Mouse (Mus musculus) kidney, postnatal 14 days (tissue): ENCODE results near the gene Ercc4.
"Not testable (repeated sequence)": the region's sequence is repeated elsewhere in the genome, so short reads cannot be mapped to it uniquely, and the experiment has no call there.

Experiments
- DNase-seq: peaks from one replicate; pipeline ENCODE4 v3.0.0; 2022; ENCODE audit warnings: mixed read lengths

Gene Ercc4

GRCm38 (mm10) chr16:13109156-13109989, at the start of gene Ercc4:
TSS of gene Ercc4 (plus strand) at chr16:13109684.
- peak; percentile 98 for DNase-seq

GRCm38 (mm10) chr16:13061113-13061512, 48.4 kb upstream of the Ercc4 start:
- no peak for DNase-seq

DNA sequence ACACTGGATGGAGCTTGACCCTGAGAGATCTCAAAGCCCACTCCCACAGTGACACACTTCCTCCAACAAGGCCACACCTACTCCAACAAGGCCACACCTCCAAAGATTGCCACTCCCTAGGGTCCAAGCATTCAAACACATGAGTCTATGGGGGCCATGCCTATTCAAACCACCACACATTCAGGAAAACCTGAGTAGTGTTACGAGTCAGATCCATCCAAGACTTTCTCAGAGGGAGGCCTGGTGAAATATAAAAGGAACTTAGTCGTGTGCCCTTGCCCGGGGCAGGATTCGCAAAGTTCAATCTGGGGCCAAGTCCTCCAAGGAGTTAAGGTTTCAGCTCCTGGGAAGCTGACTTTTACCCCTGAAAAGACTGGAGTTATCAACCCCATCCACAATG, 35.3 kb upstream of the Ercc4 start:
- DNase-seq, result no peak

- no peak for DNase-seq
Measured at GRCm38 (mm10) chr16:13080161-13080560, 29.3 kb upstream of the Ercc4 start.

DNA sequence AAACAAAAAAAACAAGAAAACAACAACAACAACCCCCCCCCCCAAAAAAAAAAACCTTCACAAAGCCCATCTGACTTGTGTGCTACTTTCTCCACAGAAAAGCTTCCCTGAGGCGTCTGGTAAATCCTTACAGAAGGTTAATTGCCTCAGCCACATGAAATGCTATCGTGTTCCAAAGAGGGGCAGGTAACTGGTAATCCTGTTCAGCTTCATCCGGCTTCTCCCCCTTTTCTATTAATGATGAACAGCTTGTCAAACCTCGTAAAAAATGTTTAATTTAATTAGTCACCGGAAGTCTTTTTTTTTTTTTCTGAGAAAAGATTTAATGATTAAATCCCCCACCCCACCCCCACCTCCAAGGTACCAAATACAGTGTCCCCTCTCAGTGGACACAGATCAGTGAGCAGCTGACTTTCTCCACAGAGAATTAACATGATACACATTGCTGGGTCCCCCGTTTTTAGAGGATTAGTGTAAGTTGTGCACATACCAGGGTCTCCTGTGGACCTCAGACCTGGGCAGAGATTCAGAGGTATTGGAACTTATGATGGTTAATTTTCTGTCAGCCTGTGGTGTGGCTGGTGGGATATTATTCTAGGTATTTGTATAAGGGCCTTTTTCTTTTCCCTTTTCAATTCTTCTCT, 26.2 kb upstream of the Ercc4 start:
- peak; percentile 27 for DNase-seq

DNA sequence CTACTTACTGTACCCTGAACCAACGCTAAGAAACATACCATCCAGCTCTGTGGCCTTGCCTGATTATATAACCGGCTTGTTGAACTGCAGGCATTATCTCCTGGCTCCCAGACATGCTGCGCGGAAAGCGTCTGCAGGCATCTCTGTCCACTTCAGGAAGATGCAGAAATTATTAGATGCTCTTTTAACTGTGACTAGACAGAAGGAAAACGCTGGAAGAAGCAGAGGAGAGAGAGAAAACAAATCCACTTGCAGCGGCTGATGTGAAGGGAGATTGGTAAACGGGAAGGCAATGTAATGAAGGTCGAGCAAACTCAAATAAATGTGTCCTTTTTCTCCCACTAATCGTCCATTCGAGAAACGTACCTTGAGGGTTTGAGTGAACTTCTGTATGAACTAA, 1.1 kb upstream of the Ercc4 start:
- no peak for DNase-seq

GRCm38 (mm10) chr16:13109990-13110595, 609 bp downstream of the Ercc4 start:
- no peak for DNase-seq

DNA sequence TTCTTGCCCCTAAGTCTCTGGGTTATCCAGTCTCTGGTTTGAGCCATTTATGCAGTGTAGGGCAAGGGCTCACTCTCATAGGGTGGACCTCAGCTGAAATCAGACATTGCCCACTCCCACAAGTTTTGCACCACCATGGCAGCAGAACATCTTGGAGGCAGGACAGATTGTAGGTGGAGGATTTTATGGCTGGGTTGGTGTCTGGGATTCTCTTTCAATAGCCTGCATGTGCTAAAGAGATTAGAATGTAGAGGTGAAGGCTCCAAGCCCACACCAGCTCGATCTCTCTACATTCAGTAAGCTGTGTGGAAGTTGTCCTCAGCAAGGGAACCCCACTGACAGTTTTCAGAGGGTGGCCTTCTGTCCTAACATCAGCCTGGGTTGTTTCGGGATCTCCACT, 5.3 kb downstream of the Ercc4 start:
- DNase-seq, result no peak

DNA sequence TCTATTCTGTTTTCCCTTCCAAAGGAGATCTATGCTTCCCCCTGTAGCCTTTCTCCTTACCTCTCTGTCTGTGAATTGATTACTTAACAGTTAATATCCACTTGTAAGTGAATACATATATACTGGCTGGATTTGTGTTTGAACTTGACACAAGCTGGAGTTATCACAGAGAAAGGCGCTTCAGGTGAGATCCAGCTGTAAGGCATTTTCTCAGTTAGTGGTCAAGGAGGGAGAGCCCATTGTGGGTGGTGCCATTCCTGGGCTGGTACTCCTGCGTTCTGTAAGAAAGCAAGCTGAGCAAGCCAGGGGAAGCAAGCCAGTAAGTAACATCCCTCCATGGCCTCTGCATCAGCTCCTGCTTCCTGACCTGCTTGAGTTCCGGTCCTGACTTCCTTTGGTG, 6.0 kb downstream of the Ercc4 start:
- not testable (repeated sequence) for DNase-seq

GRCm38 (mm10) chr16:13117299-13117966, 7.9 kb downstream of the Ercc4 start:
- DNase-seq, result peak; percentile 47

DNA sequence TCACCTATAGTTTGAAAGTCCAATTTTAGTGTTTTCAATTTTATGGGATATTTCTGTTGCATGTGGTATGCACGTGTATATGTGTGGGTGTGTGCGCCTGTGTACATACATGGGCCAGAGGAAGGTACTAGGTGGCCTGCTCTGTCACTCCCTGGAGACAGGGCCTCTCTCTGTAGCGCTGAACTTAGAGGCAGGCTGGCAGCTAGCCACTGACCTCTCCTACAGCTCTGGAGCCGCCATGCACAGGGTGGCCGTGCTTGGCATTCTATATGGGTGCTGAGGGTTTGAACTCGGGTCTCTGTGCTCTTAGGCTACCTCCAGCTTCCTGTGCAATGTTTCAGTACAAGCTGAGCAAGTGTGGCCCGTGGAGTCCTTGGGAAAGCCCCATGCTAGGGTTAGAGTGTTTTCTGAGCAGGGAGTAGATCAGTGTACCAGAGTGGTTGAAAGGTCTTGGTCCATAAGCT, 8.5 kb downstream of the Ercc4 start:
- DNase-seq, result no peak

GRCm38 (mm10) chr16:13118754-13119294, 9.3 kb downstream of the Ercc4 start:
- no peak for DNase-seq

DNA sequence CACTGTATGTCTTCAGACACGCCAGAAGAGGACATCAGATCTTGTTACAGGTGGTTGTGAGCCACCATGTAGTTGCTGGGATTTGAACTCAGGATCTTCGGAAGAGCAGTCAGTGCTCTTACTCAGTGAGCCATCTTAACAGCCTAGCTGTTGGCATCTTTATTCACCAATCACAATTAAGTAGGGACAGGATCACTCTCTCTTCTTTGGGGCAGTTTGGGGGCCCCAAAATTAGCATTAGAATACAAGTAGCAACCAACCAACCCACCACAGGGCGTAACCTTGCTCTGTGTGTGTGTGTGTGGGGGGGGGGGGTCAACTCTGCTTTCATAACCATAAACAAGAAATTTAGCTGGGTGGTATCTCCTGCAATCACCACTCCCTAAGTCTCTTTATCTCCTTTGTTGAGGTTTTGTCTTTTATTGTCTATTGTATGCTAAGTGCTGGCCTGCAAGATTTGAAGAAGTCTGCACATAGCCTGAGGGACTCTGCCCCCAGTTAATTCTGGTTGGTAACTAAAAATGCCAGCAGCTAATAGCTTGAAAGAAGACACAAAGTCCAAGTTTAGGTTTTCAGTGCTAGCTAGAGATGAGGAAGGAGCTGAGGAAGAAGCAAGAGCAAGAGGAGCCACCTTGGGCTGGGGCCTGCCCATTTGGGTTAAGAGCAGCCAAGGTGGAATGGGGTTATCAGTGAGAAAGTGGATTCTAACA, 10.3 kb downstream of the Ercc4 start:
- no peak for DNase-seq

GRCm38 (mm10) chr16:13125357-13125756, 15.9 kb downstream of the Ercc4 start:
- no peak for DNase-seq

DNA sequence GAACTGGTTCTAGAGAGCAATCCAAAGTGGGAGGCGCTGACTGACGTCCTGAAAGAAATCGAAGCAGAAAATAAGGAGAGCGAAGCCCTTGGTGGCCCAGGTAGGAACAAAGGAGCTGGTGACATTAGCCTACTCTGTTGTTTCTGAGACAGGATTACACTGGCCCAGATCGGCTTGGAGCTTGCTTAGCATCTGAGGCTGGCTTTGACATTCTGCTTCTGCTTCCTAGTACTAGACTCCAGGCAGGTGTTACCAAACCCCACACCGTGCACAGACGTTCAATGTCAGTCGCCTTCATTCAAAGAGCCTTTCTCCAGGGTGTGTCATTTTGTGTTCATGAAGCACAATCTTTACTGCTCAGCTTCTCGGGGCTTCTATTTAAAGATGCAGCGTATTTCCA, 18.1 kb downstream of the Ercc4 start:
- DNase-seq, result no peak

- DNase-seq, result no peak
Measured at GRCm38 (mm10) chr16:13130412-13130811, 20.9 kb downstream of the Ercc4 start.

GRCm38 (mm10) chr16:13141220-13141619, 31.7 kb downstream of the Ercc4 start:
- DNase-seq, result no peak

DNA sequence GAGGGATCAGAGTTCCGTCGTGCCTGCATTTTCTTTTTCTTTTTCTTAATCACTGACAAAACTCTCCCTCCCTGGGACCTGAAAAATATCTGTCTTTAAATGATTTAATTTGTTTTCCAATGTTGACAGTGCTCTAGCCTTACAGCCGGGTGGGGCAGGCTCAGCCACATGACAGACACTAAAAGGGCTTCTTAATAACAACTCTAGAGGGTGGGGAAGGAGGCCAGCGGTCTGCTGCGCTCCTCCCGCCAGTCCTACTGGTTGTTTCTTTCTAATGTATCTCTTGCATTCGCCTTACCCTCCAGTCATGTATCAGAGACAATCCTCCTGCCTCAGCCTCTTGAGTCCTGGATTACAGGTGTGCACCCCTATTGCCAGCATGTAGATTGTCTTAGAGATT, 34.4 kb downstream of the Ercc4 start:
- no peak for DNase-seq

DNA sequence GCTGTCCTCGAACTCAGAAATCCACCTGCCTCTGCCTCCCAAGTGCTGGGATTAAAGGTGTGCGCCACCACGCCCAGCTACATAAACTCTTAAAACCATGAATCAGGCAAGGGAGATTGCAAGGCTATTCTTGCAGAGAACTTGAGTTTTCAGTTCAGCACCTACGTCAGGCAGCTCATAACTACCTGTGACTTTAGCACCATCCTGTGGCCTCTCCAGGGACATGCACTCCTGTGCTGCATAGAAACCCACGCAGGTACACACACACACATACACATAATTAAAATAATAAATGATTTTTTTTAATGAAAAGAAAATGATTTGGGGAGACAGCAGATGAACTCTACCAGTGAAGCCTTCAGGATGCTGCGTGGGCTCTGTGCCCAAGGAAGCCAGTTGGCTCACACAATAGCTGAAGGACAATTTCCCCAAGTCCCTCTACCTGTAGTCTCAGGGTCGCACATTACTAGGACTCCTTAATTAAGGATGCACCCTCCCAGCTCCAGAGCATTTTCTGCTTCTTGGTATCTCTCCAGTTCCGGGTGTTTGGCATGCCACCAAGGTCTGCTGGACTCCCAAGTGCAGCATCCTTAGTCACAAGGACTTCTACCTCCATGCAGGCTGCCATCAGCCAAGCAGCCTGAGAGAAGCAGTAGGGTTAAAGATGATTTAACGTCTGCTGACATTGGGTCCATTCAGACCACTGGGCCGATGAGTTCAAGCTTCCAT, 35.4 kb downstream of the Ercc4 start:
- DNase-seq, result no peak

DNA sequence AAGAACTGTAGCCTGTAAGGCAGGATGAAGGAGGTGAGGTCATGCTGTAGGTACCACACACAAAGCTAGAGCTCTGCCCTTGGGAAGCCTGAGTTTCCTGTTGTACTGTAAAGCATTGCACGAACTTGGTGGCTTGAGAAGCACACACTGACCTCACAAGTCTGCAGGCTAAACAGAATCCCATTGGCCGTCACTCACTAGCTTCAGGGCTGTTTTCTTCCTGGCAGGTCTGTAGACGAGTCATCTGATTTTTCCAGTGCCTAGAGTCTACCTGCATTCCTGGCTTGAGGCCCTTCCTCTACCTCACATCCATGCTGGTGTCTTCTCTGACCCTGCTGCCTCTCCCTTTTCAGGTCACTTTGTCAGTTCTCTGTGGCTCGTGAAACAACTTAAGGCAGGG, 36.7 kb downstream of the Ercc4 start:
- DNase-seq, result no peak

DNA sequence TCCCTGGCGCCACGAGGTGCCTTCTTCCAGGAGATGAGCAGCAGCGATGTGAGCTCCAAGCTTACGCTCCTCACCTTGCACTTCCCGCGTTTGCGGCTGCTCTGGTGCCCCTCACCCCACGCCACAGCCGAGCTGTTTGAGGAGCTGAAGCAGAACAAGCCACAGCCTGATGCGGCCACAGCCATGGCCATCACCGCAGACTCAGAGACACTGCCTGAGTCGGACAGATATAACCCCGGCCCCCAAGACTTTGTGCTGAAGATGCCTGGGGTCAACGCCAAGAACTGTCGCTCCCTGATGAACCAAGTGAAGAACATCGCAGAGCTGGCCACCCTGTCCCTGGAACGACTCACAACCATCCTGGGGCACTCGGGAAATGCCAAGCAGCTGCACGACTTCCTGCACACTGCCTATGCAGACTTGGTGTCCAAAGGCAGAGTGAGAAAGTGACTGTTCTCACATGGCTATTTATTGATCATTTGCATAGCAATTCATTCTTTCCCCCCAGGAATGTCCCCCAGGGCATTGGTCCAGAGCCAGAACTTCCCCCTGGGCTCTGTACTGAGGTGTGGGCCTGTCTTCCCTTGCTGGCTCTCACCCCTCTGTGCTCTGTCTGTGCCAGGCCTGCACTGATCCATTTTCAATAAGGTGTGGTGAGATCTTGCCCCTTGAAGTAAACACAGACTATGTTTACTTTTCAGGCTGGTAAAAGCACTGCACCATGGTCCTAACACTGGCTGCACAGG, 38.5 kb downstream of the Ercc4 start:
- no peak for DNase-seq
